ENCODE assay signal across 14 mouse cellular contexts in genomic region chr1:89413122-89413521, GRCm38 (mm10). TPM values are rescaled to one million over a fixed set of nuclear protein-coding genes. Genes with fewer than 3 reads are reported as not detected.
DNase-seq lines count a peak whose midpoint lies in the region; ATAC-seq and TF ChIP-seq lines count a peak whose summit lies in the region.
"Had no signal": no experiment of that assay in that cellular context is flagged by ENCODE, and none has a peak within 500 bp of the region (broad histone marks: within the 10 kb centered on the region; RNA-seq: fewer than 3 reads in every experiment).

No protein-coding gene starts in this region.

- H3K9me3 ChIP-seq in forebrain, embryonic 13.5 days (replicated peaks) = no peaks in the 10 kb centered on the region
- H3K9me3 ChIP-seq: midbrain, embryonic 12.5 days had no signal

- H3K9ac ChIP-seq in forebrain, embryonic 13.5 days = no peak overlapping the region
- H3K9ac ChIP-seq: midbrain, embryonic 12.5 days had no signal

- no peaks in the 10 kb centered on the region for H3K27me3 ChIP-seq in myocyte (ENCODE audit: control insufficient read depth, insufficient read depth, insufficient read length)
- no peaks in the 10 kb centered on the region for H3K27me3 ChIP-seq in forebrain, embryonic 13.5 days

- H3K79me2 ChIP-seq in myocyte (ENCODE audit: control insufficient read depth, insufficient read depth) = no peaks in the 10 kb centered on the region

- no peaks in the 10 kb centered on the region for H3K4me1 ChIP-seq in forebrain, embryonic 13.5 days

- no peak overlapping the region for H3K4me2 ChIP-seq in myocyte (ENCODE audit: low read depth)
- H3K4me2 ChIP-seq in forebrain, embryonic 13.5 days = no peak overlapping the region
- H3K4me2 ChIP-seq: liver, embryonic 11.5 days; midbrain, embryonic 12.5 days had no signal

- no peak for ATAC-seq in forebrain, embryonic 13.5 days
- ATAC-seq: intestine, postnatal 0 days had no signal

- H3K36me3 ChIP-seq in myocyte (ENCODE audit: control insufficient read depth, insufficient read depth) = no peaks in the 10 kb centered on the region
- no peaks in the 10 kb centered on the region for H3K36me3 ChIP-seq in forebrain, embryonic 13.5 days (ENCODE audit: poor library complexity, severe bottlenecking)
- H3K36me3 ChIP-seq: midbrain, embryonic 12.5 days had no signal

- H3ac ChIP-seq in myocyte (ENCODE audit: control insufficient read depth, insufficient read length) = no peak overlapping the region

- DNase-seq in adrenal gland, postnatal 14 days = peak; percentile 30
- DNase-seq in adrenal gland, adult 18-20 months (ENCODE audit: low spot score in 2 of 2) = no peak
- DNase-seq in ovary, adult 18-20 months (ENCODE audit: low spot score) = peak; percentile 6
- DNase-seq in ovary, postnatal 36 days (ENCODE audit: low spot score) = no peak
- peak; percentile 75 to 89 for DNase-seq in kidney, postnatal 25 days
- DNase-seq in layer of hippocampus, postnatal 25 days (ENCODE audit: extremely low spot score in 1 of 2, low spot score in 1 of 2) = no peak
- DNase-seq: cerebellum, adult 9-10 months; thymus, postnatal 36 days had no signal

- no peak for TF ChIP-seq POLR2A in myocyte (IDR thresholded peaks at IDR 0.05; ENCODE audit: insufficient read length, low read depth)

- no peak overlapping the region for H3K4me3 ChIP-seq in myocyte
- no peak overlapping the region for H3K4me3 ChIP-seq in forebrain, embryonic 13.5 days
- H3K4me3 ChIP-seq: midbrain, embryonic 12.5 days had no signal

- 65% methylated on average over 2 of the region's 2 CpGs for WGBS in forebrain, embryonic 13.5 days

- no peak overlapping the region for H3K27ac ChIP-seq in forebrain, embryonic 13.5 days
- H3K27ac ChIP-seq: midbrain, embryonic 12.5 days had no signal

TF ChIP-seq in myocyte, 11 proteins besides CTCF, POLR2A, EP300 and RAD21:
- no peak for TF ChIP-seq TCF3 (IDR thresholded peaks at IDR 0.05; ENCODE audit: insufficient read length, low read depth)
- peak in 2 of 3 experiments; percentile 79 to 84 for TF ChIP-seq MYOD1 (IDR thresholded peaks at IDR 0.05; ENCODE audit: control insufficient read depth in 1 of 3, insufficient read length in 2 of 3, low read depth in 2 of 3)
- peak; percentile 25 to 77 (median 43) for TF ChIP-seq MYOG (IDR thresholded peaks at IDR 0.05; ENCODE audit: control insufficient read depth in 1 of 3, insufficient read depth in 1 of 3, insufficient read length in 2 of 3, low read depth in 2 of 3)

RNA-seq across cellular contexts. Expression of gene Agap1, which starts 41.5 kb away (rescaled TPM):
- total RNA-seq in adrenal gland, postnatal 14 days (2021) = 56.2 and 57.6 TPM in 2 replicates
- total RNA-seq in adrenal gland, adult 18-20 months (2021) = 10 to 100 TPM; 44.7 to 59.1 TPM
- polyA plus RNA-seq in myocyte (2012; fragmentation: generic; extraction: Trizol) = 48.9 TPM
- polyA plus RNA-seq in forebrain, embryonic 13.5 days (2015; fragmentation: Nextera tagmentation; extraction: Ambion mirVana) = 22.7 and 25.4 TPM in 2 replicates
- 100 to 1,000 TPM; 255 to 275 TPM for total RNA-seq in layer of hippocampus, postnatal 25 days (2021)
- total RNA-seq: MEL had no signal

Comparison
In these comparisons a context has a peak if more than half of its experiments do, and no peak if none do; other contexts are left out.
1. DNase-seq: peak in adrenal gland, postnatal 14 days (single experiment), ovary, adult 18-20 months (single experiment) and kidney, postnatal 25 days (2 of 2); none in adrenal gland, adult 18-20 months (0 of 2), ovary, postnatal 36 days (single experiment) and layer of hippocampus, postnatal 25 days (0 of 2).